Mouse (Mus musculus) cortical plate, adult 2 months (tissue): ENCODE results near the gene Plekhg3.

ENCODE experiments used
- CTCF ChIP-seq: fragments of 200-500 bp; IDR thresholded peaks from 2 replicates; pipeline ENCODE4 v1.5.1; 2011; ENCODE audit warnings: mild to moderate bottlenecking, control low read depth, low read length; ENCODE audit not compliant: insufficient read depth; ENCODE audit errors: extremely low read depth
- POLR2A ChIP-seq: fragments of 200-500 bp; IDR thresholded peaks from 2 replicates; pipeline ENCODE4 v1.6.1; 2011; ENCODE audit warnings: mild to moderate bottlenecking, low read length, control low read depth; ENCODE audit not compliant: insufficient read depth; ENCODE audit errors: extremely low read depth

DNA sequence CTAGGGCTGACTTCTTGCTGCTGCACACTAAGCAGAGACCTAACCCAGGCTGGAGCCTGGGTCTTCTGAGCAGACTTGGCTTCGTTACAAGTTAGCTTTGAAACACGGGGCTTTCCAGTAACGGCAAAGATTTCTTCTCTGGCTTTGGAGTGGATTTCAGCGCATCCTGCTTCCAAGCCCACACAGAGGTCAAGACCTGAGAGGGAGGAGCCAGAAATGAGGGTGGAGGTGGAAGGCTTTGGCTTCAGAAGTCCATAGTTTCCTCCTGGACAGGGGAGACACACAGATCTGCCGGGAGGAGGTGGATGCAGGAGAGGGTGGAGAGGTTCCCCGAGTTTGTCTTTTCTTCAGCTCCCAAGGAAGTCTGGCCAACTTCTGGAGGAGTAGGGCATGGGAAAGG, 58.8 kb downstream of the Plekhg3 start:
- no peak for TF ChIP-seq CTCF
- TF ChIP-seq POLR2A = no peak
